Mouse (Mus musculus) frontal cortex, adult (tissue): ENCODE data around the gene Rhbdl3.
A peak's percentile ranks its signal among the peaks of the same experiment; 100 is the strongest.

Experiments
- ATAC-seq: cut with Nextera tagmentation; 2 replicates; pipeline ENCODE4 v1.9.2; 2017; ENCODE audit warnings: mild to moderate bottlenecking, moderate library complexity, mixed read lengths; ENCODE audit not compliant: low TSS enrichment

The Rhbdl3 gene

DNA sequence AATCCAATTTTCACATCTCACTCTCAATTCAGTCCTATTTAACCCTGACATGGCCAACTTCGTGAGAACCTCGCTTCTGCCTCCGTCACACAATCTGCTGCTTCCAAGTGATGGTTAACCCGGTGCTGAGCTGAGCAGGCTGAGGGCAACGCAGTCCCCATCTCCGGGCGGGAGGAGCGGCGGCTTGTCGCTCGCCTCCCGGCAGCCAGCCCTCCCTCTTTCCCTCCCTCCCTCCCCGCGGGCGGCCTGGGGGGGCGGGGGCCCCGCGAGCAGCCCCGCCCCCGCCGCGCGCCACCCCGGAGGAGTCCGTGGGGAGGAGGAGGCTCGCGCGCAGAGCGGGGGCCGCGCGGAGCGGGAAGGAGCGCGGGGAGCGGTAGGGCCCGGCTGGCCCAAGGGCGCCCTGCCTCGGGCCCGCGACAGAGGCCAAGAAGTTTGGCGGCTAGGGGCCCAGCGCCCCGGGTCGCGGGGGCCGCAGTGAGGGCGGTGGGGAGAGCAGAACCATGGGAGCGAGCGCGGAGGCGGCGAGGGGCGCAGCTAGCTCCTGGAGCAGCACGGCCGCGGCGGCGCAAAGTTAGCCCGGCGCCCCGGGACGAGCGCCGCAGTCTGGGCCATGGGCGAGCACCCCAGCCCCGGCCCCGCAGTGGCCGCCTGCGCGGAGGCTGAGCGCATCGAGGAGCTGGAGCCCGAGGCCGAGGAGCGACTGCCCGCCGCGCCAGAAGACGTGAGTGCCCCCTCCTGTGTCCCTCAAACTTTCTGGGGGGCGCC, at the start of gene Rhbdl3:
Gene Rhbdl3, plus strand, starts transcription at position 362 of the 765 bp plus-strand sequence.
- ATAC-seq = no peak

DNA sequence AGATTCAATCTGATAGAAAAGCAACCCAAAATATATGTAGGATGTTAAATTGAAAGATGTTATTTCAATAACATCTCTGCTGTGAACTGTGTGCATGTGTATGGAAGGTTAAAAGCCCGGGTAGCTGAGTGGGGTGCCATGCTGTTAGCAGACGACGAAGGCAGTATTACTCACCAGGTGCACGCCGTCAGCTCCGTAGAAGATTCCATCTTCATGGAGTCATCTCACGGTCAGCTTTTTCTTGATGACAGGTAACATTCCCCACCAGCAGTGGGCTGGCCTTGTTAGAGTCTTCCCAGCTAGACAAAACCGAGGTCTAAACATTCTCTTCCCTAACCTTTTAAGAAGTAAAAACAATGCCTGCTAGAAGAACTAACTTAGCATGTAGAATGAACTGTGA, 36.6 kb upstream of the Rhbdl3 start:
- ATAC-seq = no peak

DNA sequence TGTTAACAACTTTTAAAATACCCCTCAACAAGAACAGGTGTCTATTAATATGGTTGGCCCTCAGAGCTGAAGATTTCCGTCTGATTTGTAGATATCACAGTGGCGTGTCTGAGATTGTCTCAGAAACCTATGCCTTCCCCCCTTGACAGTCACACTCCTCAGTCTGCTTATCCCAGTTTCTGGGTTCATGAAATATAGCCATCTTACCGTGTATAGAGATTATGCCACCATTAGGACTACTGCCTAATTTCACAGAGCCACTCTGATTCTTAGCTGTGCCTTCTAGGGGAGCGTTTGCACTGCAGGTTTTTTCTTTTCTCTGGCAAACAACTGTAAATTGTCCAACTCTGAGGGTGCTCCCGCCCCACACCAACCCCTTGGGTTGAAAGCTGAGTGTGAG, 29.6 kb upstream of the Rhbdl3 start:
- no peak for ATAC-seq

DNA sequence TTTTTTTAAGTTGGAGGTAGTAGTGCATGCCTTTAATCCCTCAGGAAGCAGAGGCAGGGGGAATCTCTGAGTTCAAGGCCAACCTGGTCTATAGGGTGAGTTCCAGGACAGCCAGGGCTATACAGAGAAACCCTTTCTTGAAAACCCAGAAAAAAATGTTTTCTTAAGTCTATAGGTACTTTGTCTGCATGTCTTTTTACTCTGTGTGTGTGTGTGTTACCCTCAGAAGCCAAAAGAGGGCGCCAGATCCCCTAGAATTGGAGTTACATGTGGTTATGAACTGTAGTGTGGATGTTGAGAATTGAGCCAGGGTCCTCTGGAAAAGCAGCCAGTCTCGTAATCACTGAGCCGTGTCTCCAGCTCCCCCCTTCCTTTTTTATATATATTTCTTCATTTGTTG, 25.7 kb upstream of the Rhbdl3 start:
- ATAC-seq = no peak

DNA sequence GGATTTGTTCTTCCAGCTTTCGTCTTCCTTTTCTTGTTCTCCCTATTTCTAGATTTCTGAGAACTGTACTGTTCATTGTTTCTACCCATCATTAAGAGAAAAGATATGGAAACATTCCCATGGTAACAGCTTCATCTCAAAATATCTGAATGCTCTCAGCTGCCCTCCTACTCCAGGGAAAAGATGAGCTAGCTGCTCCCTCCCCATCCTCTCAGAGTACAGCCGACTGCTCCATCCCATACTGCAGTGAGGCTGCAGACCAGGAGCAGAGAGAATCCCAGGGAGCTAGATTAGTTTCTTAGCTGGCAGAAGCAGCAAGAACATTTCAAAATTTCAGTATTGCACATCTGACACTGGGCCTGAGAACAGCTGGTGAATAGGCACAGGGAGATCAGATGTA, 22.7 kb upstream of the Rhbdl3 start:
- peak; percentile 69; the same call in 1 of the 2 replicates for ATAC-seq

DNA sequence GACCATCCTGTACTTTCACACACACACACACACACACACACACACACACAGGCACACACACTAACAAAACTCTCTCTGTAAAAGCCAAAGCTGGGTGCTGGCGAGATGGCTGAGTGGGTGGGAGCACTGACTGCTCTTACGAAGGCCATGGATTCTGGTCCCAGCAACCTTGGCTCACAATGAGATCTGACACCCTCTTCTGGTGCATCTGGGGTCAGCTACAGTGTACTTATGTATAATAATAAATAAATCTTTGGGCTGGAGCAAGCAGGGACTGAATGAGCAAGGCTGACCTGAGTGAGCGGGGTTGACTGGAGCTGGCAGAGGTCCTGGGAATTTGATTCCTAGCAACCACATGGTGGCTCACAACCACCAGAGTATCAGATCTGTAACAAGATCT, 16.9 kb upstream of the Rhbdl3 start:
- no peak for ATAC-seq

DNA sequence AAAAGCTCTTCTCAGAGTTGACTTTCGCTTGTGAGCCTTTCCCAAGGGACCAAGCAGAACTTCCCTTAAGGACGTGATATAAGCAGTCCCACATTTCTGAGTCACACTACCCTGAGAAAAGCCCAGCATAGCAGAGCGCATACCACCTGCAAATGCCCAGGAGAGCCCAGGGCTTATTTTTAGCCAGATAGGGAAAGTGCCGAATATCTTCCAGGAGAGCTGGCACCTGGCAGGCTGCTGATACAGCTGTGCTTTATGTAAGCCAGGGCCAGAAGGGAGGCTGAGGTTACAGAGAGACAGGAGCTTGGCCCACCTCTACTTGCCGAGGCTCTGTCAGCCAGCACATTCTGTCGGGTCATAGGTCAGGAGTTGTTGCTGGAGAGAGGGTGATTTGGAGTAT, 16.1 kb upstream of the Rhbdl3 start:
- ATAC-seq = no peak

DNA sequence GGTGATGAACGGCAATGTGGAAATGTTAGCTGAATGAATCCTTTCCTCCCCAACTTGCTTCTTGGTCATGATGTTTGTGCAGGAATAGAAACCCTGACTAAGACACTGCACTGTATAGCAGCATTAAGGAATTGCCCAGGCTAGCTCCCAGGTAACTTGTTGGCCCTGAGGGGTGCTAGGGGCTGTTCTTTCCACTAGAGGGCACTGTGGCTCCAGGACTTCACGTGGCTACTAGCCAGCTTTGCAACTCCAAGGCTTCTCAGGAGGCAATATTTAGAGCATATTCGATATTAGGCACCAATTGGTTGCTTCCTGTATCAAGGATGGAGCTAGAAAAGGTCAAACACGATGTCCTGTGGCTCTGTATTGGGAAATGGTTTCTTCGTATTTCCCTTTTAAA, 13.6 kb upstream of the Rhbdl3 start:
- ATAC-seq = peak; percentile 52; the same call in 1 of the 2 replicates

DNA sequence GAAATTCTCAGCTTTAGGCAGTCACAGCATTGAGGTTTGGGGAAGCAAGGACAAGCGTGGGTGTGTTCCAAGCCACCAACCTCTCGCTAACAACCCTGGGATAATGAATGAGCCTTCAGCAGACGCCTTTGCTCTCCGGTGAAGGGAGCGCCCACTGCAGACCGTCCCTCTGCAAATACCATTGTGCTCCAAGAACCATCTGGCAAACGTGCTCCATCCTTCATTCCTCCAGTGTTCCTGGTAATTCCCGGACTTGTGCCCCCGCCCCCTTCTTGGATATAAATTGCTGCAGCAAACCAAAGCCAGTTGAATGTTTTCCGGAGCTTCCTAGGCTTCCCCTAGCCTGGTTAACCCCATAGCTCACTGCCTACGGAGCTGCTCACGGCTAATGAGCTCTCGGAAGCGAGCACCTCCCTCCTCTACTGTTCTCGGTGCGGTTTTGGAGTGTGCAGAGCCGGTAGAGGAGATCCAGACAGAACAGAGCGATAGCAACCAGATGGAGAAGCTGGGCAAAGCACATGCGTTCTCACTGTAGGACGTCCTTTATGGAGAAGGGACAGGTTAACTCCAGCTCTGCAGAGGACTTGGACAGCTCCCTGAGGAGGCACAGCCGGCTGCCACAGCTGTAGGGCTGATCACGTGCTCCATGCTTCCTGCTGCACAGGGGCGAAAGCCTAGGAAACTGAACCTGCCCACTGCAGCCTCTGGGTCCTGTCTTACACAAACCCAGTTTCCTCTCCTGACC, 10.8 kb upstream of the Rhbdl3 start:
- peak; percentile 76 for ATAC-seq

DNA sequence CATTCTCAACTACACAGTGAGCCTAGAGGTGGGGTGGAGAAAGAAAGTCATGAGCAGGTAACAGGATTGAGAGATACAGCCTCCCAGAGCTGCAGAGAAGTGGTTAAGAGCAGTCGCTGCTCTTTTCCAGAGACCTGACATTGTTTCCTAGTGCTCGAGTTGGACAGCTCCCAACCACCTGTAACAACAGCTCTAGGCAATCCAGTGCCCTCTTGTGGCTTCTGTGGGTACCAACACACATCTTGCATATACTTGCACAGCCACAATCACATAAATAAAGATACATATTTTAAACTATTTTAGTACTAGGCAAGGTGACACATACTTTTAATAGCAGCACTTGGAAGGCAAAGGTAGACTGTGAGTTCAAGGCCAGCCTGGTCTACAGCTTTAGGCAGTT, 9.7 kb upstream of the Rhbdl3 start:
- no peak for ATAC-seq

DNA sequence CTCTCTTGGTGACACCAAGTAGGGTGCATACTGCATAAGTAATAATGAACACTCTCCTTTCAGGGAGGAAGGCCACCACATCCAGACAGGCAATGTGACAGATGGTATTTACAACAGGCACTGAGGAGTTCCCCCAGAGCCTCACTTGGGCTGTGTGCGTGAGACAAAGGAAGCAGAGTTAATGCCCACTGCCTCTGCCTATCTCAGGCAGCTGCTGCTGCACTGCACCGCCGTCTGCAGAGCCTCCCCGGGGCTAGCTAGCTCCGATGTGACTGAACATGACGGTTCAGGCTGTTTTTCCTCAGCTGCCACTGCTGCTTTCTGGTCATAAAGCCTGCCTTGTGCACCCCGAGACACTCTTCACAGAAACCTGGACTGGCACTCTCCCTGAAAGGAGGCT, 8.2 kb upstream of the Rhbdl3 start:
- ATAC-seq = no peak

DNA sequence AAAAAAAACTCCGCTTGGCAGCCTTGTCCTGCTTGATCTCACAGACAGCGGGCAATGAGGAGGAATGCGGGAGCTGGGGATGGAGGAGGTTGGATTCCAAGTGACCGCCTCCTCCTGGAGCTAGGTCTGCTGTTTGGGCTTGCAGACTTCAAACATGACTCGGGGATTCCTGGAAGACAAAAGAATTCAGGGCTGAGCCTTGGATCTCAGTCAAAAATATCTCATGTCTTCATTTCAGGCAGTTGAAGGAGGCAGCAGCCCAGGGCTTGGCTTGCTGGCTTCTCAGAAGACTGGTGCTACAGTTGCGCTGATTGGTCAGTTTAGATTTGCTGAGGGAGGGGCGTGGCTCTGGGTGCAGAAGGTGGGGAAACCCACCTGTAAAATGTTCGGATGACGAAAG, 5.6 kb upstream of the Rhbdl3 start:
- ATAC-seq = no peak

DNA sequence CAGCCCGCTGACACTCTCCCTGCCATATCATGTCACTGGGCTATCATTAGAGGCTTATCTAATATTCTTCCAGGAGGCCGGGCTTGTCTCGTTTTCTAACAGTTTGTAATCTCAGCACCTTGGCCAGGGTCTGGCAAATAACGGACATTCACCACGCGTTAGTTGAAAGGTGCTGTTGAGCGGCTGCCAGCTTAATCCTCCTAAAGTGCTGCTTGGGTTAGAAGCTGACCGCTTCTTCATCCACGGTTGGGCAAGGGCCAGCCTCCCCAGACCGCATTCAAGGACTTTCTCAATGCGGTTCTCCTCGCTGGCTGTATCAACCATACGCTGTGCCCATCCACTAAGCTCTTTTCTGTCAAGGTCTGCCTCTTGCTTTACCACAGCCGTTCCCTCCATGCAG, 4.9 kb upstream of the Rhbdl3 start:
- ATAC-seq = no peak

DNA sequence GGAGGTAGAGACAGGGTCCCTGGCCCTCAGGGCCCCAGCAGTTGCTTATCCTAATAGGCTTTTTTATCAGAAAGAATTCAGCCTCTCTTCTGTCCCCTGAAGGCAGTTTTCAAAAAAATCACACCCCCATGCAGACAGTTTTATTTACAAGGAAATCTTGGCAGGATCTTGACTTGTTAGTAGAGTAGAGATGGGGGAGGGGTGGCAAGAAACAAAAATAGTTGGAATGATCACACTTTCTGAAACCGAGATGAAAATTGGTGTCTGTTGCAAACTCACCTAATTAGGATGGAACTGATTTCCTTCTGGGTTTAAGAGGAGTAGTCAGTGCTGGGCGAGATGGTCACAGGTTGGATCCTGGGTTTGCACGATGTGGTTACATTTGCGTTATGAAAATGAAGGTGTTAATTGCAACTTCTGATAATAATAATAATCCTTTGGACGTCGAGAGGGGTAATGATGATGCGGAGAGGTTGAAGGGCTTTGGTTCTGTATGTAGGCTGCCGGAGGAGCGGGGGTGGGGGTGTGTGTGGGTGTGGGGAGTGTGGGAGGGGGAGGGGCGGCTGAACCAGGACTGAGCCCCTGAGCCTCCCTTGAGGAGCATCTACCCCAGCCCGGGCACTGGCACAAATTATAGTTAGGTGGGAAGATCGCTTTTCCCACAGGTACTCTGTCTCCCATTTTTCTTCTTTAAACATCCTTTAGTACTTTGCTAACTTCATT, 1.0 kb upstream of the Rhbdl3 start:
- ATAC-seq = no peak

DNA sequence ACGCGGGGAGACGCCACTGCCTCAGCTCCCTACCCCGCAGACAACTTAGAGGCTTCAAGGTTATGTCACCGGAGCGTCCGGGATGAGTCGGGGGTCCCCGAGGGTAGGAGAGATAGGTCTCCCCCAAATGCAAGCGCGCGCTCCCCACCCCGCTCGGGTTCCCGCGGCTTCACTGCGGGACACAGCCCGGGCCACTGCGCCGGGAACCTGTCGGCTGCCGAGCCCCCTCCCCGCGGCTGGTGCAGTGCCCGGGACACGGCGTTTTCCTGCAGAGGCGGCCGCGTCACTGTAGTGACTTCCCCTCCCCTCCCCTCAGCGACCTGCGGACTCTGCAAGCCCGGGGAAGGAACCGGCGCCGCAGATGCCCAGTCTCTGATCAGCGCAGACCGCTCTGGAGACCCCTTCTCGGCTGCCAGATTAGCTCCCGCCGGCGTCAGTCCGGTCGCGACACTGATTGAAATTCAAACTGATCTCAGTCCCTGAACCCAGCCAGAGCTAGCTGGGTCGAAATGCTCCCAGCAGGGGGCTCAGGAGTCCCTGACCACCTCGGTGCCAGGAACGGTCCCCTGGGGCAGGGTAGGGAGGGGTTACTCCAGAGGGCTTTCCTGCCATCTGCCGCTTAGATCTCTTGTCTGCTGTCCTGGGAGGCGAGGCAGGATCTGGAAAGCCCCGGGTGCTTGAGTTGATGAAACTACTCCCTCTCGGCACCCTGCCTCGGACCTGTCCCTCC, 769 bp downstream of the Rhbdl3 start:
- no peak for ATAC-seq

DNA sequence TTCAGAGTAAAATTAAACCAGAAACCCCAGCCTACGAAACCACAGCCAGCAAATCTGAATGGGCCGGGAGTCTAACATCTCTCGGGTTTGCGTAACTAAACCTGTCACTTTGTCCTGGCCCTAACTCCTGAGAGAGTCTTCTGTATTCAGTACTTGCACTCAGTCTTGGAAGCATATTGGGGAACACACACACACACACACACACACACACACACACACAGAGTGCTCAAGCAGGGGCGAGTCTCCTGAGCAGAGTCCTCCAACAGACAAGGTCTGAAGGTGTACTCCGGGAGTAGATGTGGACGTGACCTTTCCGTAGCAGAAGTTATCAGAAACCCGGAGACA, 1.3 kb downstream of the Rhbdl3 start:
- no peak for ATAC-seq

DNA sequence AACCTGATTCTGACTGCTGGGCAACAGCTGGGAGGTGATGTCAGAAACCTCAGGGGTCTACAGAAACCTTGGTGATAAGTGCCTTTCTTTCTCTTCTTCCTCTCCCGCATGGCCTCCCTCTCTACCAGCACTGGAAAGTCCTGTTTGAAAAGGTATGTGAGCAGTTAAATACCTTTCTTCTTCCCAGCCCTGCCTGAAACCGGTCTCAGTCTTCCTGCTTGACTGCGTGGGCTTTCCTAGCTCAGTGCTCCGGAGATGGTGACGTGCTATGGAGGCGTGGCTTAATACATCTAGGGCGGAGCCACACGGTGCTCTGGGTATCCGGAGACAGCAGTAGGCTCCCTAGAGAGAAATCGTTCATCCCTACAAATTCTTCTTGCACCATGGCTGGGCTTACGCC, 1.8 kb downstream of the Rhbdl3 start:
- ATAC-seq = peak; percentile 82

DNA sequence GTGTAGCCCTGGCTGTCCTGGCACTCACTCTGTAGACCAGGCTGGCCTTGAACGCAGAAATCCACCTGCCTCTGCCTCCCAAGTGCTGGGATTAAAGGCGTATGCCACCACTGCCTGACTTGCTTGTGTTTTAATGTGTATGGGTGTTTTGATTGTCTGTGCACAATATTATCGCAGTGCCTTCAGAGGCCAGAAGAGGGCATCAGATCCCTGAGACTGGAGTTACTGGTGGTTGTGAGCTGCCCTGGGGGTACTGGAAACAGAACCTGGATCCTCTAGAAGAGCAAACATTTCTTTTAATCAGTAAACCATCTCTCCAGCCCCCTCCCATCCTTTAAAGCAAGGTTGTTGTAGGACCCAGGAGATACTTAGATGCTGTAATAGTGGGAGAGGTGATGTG, 3.0 kb downstream of the Rhbdl3 start:
- ATAC-seq = no peak

DNA sequence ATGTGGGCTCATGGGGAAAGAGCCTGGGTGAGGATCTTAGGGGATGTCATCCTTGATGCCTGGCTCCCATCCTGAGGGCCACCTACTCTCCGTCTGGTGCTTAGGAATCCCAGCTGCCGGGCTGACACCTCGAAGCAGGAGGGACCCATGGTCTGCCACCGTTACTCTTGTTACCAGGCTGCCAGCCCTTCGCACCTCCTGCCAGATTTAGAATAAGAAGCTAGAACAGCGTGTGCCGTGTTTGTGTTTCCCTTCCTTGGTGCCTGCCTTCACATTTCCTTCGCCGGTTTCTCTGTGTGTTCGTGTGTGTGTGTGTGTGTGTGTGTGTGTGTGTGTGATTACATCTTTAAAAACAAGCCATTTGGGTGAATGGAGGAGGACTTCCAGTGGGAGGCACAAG, 4.1 kb downstream of the Rhbdl3 start:
- ATAC-seq = peak; percentile 65

DNA sequence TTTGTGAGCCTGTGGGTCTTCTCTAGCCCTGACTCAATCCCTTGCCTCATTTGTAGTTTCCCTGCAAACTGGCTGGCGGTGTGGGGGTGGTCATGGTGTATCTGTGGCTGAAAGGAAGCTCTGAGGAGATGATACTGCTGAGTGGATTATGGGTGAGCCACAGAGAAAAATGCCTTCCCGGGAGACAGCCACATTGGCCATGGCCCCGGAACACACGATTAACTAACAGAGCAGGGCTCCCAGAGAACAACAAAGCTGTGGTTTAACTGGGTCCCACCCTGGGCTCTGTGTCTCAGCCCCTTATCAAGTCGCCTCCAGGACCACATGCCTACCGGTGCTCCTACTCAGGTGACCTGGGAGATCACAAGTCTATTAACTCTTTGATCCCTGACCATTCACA, 7.8 kb downstream of the Rhbdl3 start:
- no peak for ATAC-seq

DNA sequence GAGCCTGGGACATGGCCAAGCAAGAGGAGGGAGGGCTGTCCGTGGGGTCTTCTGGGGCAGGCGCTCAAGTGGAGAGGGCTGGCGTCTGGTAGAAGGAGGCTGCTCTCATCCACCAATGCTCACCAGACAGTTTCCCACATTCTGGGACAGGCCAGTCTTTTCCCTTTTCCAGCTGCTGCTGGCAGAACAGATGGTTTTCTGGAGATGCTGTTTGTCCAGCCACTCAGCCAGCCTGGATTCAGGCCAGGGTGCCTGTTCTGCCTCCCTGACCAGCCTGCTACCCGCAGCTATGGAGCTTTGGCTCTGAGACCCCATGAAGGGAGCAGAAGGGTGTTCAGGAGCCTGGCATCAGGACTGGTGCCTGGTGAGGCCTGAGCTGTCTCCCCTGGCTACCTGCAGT, 10.6 kb downstream of the Rhbdl3 start:
- ATAC-seq = no peak

DNA sequence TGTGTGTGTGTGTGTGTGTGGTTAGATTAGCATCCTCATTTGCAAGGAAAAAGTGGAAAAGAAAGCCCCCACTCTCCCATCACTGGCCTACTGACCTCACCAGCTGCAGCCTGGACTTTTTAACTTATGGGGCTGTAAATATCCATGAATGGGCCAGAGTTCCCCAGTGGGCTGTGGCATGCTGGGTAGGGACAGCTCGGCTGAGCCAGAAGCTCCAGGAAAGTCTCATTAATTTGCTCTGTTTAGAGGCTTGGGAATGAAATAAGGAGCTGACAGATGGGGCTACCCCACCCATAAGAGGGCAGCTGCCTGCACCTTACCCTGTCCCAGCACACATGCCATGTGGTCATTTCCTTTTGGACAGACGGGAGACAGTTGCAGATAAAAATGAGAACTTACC, 11.3 kb downstream of the Rhbdl3 start:
- ATAC-seq = no peak
